Mouse (Mus musculus) heart, postnatal 0 days (tissue): ENCODE measurements around the gene Agbl4. TPM values are rescaled to one million over a fixed set of nuclear protein-coding genes. Genes with fewer than 3 reads are reported as not detected.
"Not testable (repeated sequence)": the region's sequence is repeated elsewhere in the genome, so short reads cannot be mapped to it uniquely, and the experiment has no call there.

Source experiments
- ATAC-seq: fragments of 200-750 bp; cut with Nextera tagmentation; 2 replicates; pipeline ENCODE4 v1.8.0; 2017; ENCODE audit warnings: low read depth, moderate number of reproducible peaks, moderate library complexity; ENCODE audit not compliant: insufficient read depth
- DNase-seq: peaks from one replicate; pipeline ENCODE4 v3.0.0-alpha.2; 2016; ENCODE audit warnings: low spot score
- H3K27ac ChIP-seq: fragments of 300-500 bp; sonication (generic); 2 replicates; pipeline ENCODE4 v1.5.1; 2014; ENCODE audit warnings: low read depth, mild to moderate bottlenecking
- H3K27me3 ChIP-seq: fragments of 300-500 bp; sonication (generic); 2 replicates; pipeline ENCODE4 v1.6.1; 2014; ENCODE audit warnings: low read length, mixed read lengths; ENCODE audit not compliant: control insufficient read depth, insufficient read depth
- H3K36me3 ChIP-seq: fragments of 300-500 bp; sonication (generic); replicated peaks from 2 replicates; pipeline ENCODE4 v1.6.1; 2014; ENCODE audit warnings: low read length, mixed read lengths; ENCODE audit not compliant: control insufficient read depth, insufficient read depth
- H3K4me1 ChIP-seq: fragments of 300-500 bp; sonication (generic); 2 replicates; pipeline ENCODE4 v1.6.1; 2014; ENCODE audit warnings: antibody characterized with exemption; ENCODE audit not compliant: control insufficient read depth, insufficient read depth
- H3K4me2 ChIP-seq: fragments of 300-500 bp; sonication (generic); 2 replicates; pipeline ENCODE4 v1.6.1; 2014; ENCODE audit warnings: low read depth, mild to moderate bottlenecking, low read length, moderate library complexity
- H3K4me3 ChIP-seq: fragments of 300-500 bp; sonication (generic); 2 replicates; pipeline ENCODE4 v1.5.1; 2014; ENCODE audit warnings: low read depth, low read length
- H3K9ac ChIP-seq: fragments of 300-500 bp; sonication (generic); replicated peaks from 2 replicates; pipeline ENCODE4 v1.6.1; 2014; ENCODE audit warnings: low read depth, low read length, mixed read lengths
- H3K9me3 ChIP-seq: fragments of 300-500 bp; sonication (generic); replicated peaks from 2 replicates; pipeline ENCODE4 v1.6.1; 2016; ENCODE audit warnings: low read length; ENCODE audit not compliant: control insufficient read depth
- CTCF ChIP-seq: IDR thresholded peaks from 2 replicates; pipeline ENCODE4 v1.5.1; 2016; ENCODE audit warnings: antibody characterized with exemption, control low read depth, low read depth
- EP300 ChIP-seq: IDR thresholded peaks from 2 replicates; pipeline ENCODE4 v1.6.1; 2016; ENCODE audit warnings: antibody characterized with exemption, low read depth
- WGBS: fragments of 180-500 bp; shearing (Covaris S2); extraction: QIAGEN DNeasy Blood & Tissue Kit; methylation state at CpG from one replicate; pipeline ENCODE4 v1.1.7; 2014; 5-methylcytosine and 5-hydroxymethylcytosine counted together
- polyA plus RNA-seq: library from polyadenylated mRNA; unstranded; fragments of >200 nt; fragmentation: Nextera tagmentation; extraction: Ambion mirVana; gene quantifications from 2 replicates; pipeline ENCODE4 v1.2.1, GENCODE M21; 2015
- total RNA-seq: library from RNA; depleted of rRNA; stranded (reverse); fragments of >200 nt; gene quantifications from 2 replicates; pipeline ENCODE4 v1.2.3, GENCODE M21; 2014; ENCODE audit warnings: low replicate concordance

Gene Agbl4
- total and polyA plus RNA-seq, 2 experiments from 2014 or later: 0.55 TPM; not detected in 1

DNA sequence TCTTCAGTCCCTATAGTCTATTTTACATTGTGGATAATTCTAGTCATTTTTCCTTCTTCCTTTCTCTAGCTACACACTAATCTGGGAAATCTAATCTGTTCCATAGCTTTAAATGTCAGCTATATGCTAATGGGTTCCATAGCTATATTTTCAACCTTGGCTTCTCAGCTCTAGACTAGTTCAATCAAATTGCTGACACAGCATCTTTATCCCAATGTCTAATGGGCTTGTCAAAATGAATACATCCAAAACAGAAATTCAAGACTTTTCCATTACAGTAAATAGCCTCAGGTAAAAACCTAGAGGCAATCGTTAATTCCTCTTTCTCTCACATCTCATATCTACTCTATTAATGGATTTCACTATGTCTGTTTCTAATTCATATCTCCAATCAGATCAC is 750.3 kb downstream of the Agbl4 start:
- WGBS: 69% methylated on average over 1 of the region's 1 CpGs

DNA sequence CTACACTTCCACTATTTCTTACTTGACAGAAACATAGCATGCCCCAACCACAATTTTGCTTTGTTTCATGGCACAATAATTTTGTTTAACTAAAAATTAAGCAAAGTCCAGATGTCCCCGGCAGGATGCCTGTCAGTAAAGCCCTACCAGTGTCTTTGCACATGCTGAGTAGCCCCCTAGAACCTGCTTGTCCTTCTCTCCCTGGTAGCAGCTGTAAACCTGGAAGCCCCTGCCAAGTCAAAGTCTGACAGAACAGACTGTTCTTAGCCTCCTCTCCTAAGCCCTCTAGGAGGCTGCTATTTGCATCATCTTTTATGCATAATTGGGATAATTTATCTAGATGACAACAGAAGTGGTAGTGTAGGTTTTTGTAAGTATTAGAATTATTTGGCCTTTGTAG is 758.4 kb downstream of the Agbl4 start:
- H3K4me1 ChIP-seq: no peaks in the 10 kb centered on the region
- H3K27me3 ChIP-seq: no peaks in the 10 kb centered on the region
- ATAC-seq (no peak), DNase-seq (no peak)
- no peak overlapping the region for H3K9ac ChIP-seq
- H3K27ac ChIP-seq: no peak overlapping the region
- no peaks in the 10 kb centered on the region for H3K36me3 ChIP-seq
- no peaks in the 10 kb centered on the region for H3K9me3 ChIP-seq
- H3K4me3 ChIP-seq: no peak overlapping the region
- no peak for TF ChIP-seq EP300
- no peak for TF ChIP-seq CTCF
- H3K4me2 ChIP-seq: no peak overlapping the region
- 57% methylated on average over 1 of the region's 1 CpGs for WGBS

More for the DNA sequence above, 750.3 kb downstream of the Agbl4 start:
- no peak for ATAC-seq
- Histone ChIP-seq H3K4me2 (no peak overlapping the region), H3K9ac (no peak overlapping the region), H3K4me3 (no peak overlapping the region), H3K4me1 (no peaks in the 10 kb centered on the region), H3K9me3 (no peaks in the 10 kb centered on the region), H3K36me3 (no peaks in the 10 kb centered on the region), H3K27me3 (no peaks in the 10 kb centered on the region), H3K27ac (no peak overlapping the region)
- DNase-seq: no peak
- TF ChIP-seq EP300 (no peak), CTCF (no peak)

DNA sequence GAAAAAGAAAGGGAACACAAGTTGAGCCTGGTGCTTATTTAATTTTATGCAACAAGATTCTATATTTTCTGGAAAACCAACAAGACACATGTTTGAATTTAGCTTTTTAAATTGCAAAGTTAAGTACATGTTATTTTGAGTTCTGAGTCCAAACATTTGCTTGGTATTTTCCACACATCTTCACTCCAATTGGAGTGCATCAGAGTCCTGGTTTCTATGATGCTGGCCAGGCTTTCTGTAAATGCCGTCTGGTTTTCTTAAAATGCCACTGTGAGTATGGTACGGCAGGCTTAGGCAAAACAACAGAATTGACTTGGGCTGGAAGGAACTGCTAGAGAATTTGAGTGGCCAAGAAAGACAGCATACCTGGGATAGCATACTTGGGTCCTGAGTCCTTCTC is 784.0 kb downstream of the Agbl4 start:
- 71% methylated on average over 2 of the region's 2 CpGs for WGBS
- DNase-seq (no peak), ATAC-seq (no peak)
- Histone ChIP-seq H3K9ac (no peak overlapping the region), H3K4me3 (no peak overlapping the region), H3K27me3 (no peaks in the 10 kb centered on the region), H3K4me1 (no peaks in the 10 kb centered on the region), H3K9me3 (no peaks in the 10 kb centered on the region), H3K27ac (no peak overlapping the region), H3K36me3 (no peaks in the 10 kb centered on the region), H3K4me2 (no peak overlapping the region)
- TF ChIP-seq EP300 (no peak), CTCF (no peak)

DNA sequence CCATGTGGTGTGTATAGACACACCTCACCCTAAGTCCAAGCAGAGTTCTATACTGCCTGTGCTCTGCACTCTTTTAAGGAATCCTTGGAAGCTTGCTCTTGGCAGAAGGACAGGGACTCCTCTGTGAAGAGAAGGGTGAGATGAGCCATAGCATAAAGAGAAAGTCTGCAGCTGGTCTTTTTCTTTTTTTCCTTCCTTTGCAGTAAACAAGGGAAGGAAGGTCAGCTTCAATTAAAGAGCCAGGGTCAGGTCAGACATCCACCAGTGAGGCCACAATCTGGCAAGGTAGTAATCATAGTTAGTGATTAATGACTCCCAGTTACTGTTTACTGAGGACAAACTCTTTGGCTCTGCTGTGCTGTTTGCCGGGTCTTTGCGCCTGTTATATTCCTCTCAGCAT is 802.6 kb downstream of the Agbl4 start:
- Histone ChIP-seq H3K27ac (no peak overlapping the region), H3K4me2 (no peak overlapping the region), H3K9me3 (no peaks in the 10 kb centered on the region), H3K4me3 (no peak overlapping the region), H3K36me3 (no peaks in the 10 kb centered on the region), H3K27me3 (no peaks in the 10 kb centered on the region), H3K4me1 (no peaks in the 10 kb centered on the region), H3K9ac (no peak overlapping the region)
- WGBS: 76% methylated on average over 2 of the region's 2 CpGs
- TF ChIP-seq CTCF (no peak), EP300 (no peak)
- ATAC-seq (no peak), DNase-seq (no peak)

DNA sequence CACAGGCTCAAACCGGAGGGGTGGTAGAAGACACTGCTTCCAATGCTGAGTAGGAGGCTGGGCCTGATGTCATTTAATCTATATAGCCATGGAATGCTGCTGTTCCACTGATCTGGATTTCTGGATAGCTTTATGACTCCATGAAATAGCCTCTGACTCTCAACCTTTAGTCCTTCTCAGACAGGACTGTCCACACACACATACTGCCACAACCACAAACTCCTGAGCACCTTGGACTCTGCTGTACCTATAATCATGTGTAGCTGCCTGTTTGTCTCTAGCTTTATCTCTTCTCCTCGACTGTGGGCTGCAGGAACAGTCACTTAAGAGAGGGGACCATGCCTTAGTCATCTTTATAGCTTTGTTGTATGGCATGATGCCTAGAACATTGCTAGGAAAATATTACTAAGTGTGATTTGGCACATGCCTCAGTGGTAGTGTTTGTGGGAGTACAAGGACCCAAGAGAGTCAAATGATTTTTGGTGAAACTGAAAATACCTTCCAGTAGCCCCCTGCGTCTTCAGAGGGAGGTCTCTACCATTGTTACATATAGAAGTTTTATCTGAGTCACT is 817.8 kb downstream of the Agbl4 start:
- Histone ChIP-seq H3K4me3 (no peak overlapping the region), H3K9me3 (no peaks in the 10 kb centered on the region), H3K36me3 (no peaks in the 10 kb centered on the region), H3K27me3 (no peaks in the 10 kb centered on the region), H3K4me2 (no peak overlapping the region), H3K9ac (no peak overlapping the region), H3K4me1 (no peaks in the 10 kb centered on the region), H3K27ac (no peak overlapping the region)
- no peak for ATAC-seq
- no peak for DNase-seq
- 48% methylated on average over 3 of the region's 3 CpGs for WGBS
- TF ChIP-seq EP300 (no peak), CTCF (no peak)

DNA sequence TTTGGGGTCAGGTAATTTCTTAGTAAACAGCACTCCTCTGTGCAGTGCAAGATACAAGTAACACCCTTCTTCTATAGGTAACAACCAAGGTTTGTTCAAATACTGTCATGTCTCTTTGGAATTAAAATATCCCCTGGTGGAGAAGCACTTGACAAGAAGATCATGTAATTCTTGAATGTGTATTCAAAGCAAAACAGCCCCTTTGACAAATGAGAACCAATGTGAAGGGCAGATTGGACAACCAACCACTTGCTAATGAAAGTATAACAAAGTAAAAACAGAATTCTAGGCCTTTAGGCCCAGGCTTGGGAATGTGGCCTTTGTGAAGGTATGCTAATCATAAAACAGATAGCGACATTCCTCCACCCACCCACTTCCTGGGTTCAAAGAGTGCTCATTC is 821.6 kb downstream of the Agbl4 start:
- not testable (repeated sequence) for H3K27ac ChIP-seq, H3K9ac ChIP-seq, H3K4me3 ChIP-seq, H3K4me1 ChIP-seq, H3K27me3 ChIP-seq, H3K9me3 ChIP-seq, H3K36me3 ChIP-seq, DNase-seq, ATAC-seq, H3K4me2 ChIP-seq
- whole genome bisulfite sequencing: no CpG with 5 or more reads among the region's 1 CpGs

DNA sequence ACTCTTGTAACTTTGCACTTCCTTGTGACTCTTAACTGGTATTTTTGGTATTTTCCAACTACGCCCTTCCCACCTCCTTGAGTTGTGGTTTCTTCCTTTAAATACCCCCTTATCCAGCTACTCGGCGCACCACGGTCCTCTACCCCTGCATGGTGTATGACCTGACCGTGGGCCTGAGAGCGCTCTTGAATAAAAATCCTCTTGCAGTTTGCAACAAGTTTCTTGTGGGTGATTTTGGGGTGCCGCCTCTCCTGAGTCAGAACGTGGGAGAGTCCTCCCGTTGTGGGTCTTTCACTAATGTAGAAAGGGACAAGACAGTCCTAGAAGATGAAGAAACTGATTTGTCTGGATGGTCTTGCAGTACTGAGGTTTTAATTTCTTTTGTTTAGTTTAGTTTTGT is 822.1 kb downstream of the Agbl4 start:
- WGBS: 89% methylated on average over 9 of the region's 9 CpGs
- DNase-seq, H3K36me3 ChIP-seq, H3K9ac ChIP-seq, H3K4me2 ChIP-seq, H3K4me3 ChIP-seq, ATAC-seq, H3K9me3 ChIP-seq, H3K27me3 ChIP-seq, H3K27ac ChIP-seq, H3K4me1 ChIP-seq: not testable (repeated sequence)
